Mouse (Mus musculus) lung, adult 2 months (tissue): Measurements from ENCODE around the gene Tmem141.

Source experiments
- CTCF ChIP-seq: fragments of 200-500 bp; IDR thresholded peaks from 2 replicates; pipeline ENCODE4 v1.5.1; 2011; ENCODE audit warnings: mild to moderate bottlenecking, low read length, control low read depth; ENCODE audit not compliant: insufficient read depth
- POLR2A ChIP-seq: fragments of 200-500 bp; IDR thresholded peaks from 2 replicates; pipeline ENCODE4 v1.6.1; 2011; ENCODE audit warnings: low read depth, mild to moderate bottlenecking, control low read depth, low read length, borderline replicate concordance; ENCODE audit errors: extremely low read depth

- TF ChIP-seq CTCF, result no peak
- TF ChIP-seq POLR2A, result no peak
These were observed 6.9 kb upstream of the Tmem141 start for GRCm38 (mm10) chr2:25628738-25629137.
